Mouse (Mus musculus) cortical plate, adult 2 months (tissue): ENCODE results near the gene Fam198b. TPM values are rescaled to one million over a fixed set of nuclear protein-coding genes. Genes with fewer than 3 reads are reported as not detected.
A peak's percentile ranks its signal among the peaks of the same experiment; 100 is the strongest.

Source experiments
- H3K27ac ChIP-seq: fragments of 200-500 bp; 2 replicates; pipeline ENCODE4 v1.5.1; 2012; ENCODE audit warnings: low read length, control low read depth, inconsistent platforms; ENCODE audit not compliant: insufficient read depth
- H3K4me1 ChIP-seq: fragments of 200-500 bp; 2 replicates; pipeline ENCODE4 v1.6.1; 2011; ENCODE audit warnings: low read length; ENCODE audit not compliant: control insufficient read depth, insufficient read depth
- H3K4me3 ChIP-seq: fragments of 200-500 bp; 2 replicates; pipeline ENCODE4 v1.5.1; 2011; ENCODE audit warnings: mild to moderate bottlenecking, low read length, control low read depth; ENCODE audit not compliant: insufficient read depth
- CTCF ChIP-seq: fragments of 200-500 bp; IDR thresholded peaks from 2 replicates; pipeline ENCODE4 v1.5.1; 2011; ENCODE audit warnings: mild to moderate bottlenecking, control low read depth, low read length; ENCODE audit not compliant: insufficient read depth; ENCODE audit errors: extremely low read depth
- POLR2A ChIP-seq: fragments of 200-500 bp; IDR thresholded peaks from 2 replicates; pipeline ENCODE4 v1.6.1; 2011; ENCODE audit warnings: mild to moderate bottlenecking, low read length, control low read depth; ENCODE audit not compliant: insufficient read depth; ENCODE audit errors: extremely low read depth
- polyA plus RNA-seq: library from polyadenylated mRNA; depleted of rRNA; stranded (reverse); fragments of >200 nt; gene quantifications from 2 replicates; pipeline ENCODE4 v1.2.3, GENCODE M21; 2012; rRNA removed

The Fam198b gene
- 2.4 TPM in 2 replicates for polyA plus RNA-seq

- H3K27ac ChIP-seq: no peak within 1 kb of the TSS
- no peak within 1 kb of the TSS; the same call in 1 of the 2 replicates for H3K4me3 ChIP-seq
These were observed at the start of gene Fam198b for GRCm38 (mm10) chr3:79884305-79884704. Gene Fam198b, plus strand, starts transcription at chr3:79884533.

GRCm38 (mm10) chr3:79838751-79839150, 45.6 kb upstream of the Fam198b start:
- no peaks in the 10 kb centered on the region for H3K4me1 ChIP-seq
- H3K27ac ChIP-seq: no peak overlapping the region
- TF ChIP-seq POLR2A (no peak), CTCF (peak; percentile 45)
- no peak overlapping the region for H3K4me3 ChIP-seq

More at GRCm38 (mm10) chr3:79884305-79884704, at the start of gene Fam198b:
- H3K4me1 ChIP-seq: peaks cover 5% of the 10 kb centered on the region
- TF ChIP-seq POLR2A (no peak), CTCF (no peak)

GRCm38 (mm10) chr3:79841475-79841874, 42.9 kb upstream of the Fam198b start:
- TF ChIP-seq CTCF: no peak
- no peak for TF ChIP-seq POLR2A
- H3K4me3 ChIP-seq: peak overlapping the region; percentile 42; the same call in 1 of the 2 replicates

GRCm38 (mm10) chr3:79842165-79842564, 42.2 kb upstream of the Fam198b start:
- no peaks in the 10 kb centered on the region for H3K4me1 ChIP-seq
- H3K27ac ChIP-seq: no peak overlapping the region
- H3K4me3 ChIP-seq: peak overlapping the region; percentile 42
- TF ChIP-seq POLR2A (no peak), CTCF (no peak)

More at GRCm38 (mm10) chr3:79841475-79841874, 42.9 kb upstream of the Fam198b start:
- no peaks in the 10 kb centered on the region for H3K4me1 ChIP-seq
- no peak overlapping the region for H3K27ac ChIP-seq

GRCm38 (mm10) chr3:79842616-79843016, 41.7 kb upstream of the Fam198b start:
- TF ChIP-seq POLR2A: no peak
- TF ChIP-seq CTCF: no peak
- Histone ChIP-seq H3K4me3 (peak overlapping the region; percentile 42), H3K4me1 (no peaks in the 10 kb centered on the region), H3K27ac (no peak overlapping the region)

GRCm38 (mm10) chr3:79843999-79844398, 40.3 kb upstream of the Fam198b start:
- Histone ChIP-seq H3K4me3 (no peak overlapping the region), H3K27ac (peak overlapping the region; percentile 54; the same call in 1 of the 2 replicates), H3K4me1 (peaks cover 2% of the 10 kb centered on the region; the same call in 1 of the 2 replicates)
- TF ChIP-seq POLR2A (no peak), CTCF (no peak)

- Histone ChIP-seq H3K27ac (no peak overlapping the region), H3K4me1 (peaks cover 5% of the 10 kb centered on the region; the same call in 1 of the 2 replicates), H3K4me3 (no peak overlapping the region)
- no peak for TF ChIP-seq CTCF
- TF ChIP-seq POLR2A: no peak
These were observed 37.7 kb upstream of the Fam198b start for GRCm38 (mm10) chr3:79846633-79847032.

GRCm38 (mm10) chr3:79848841-79849240, 35.5 kb upstream of the Fam198b start:
- Histone ChIP-seq H3K4me1 (peaks cover 5% of the 10 kb centered on the region; the same call in 1 of the 2 replicates), H3K27ac (no peak overlapping the region), H3K4me3 (no peak overlapping the region)
- TF ChIP-seq CTCF (no peak), POLR2A (no peak)

- H3K4me1 ChIP-seq: peaks cover 5% of the 10 kb centered on the region; the same call in 1 of the 2 replicates
- TF ChIP-seq CTCF (no peak), POLR2A (no peak)
- H3K27ac ChIP-seq: no peak overlapping the region
- H3K4me3 ChIP-seq: no peak overlapping the region
These were observed 34.7 kb upstream of the Fam198b start for GRCm38 (mm10) chr3:79849621-79850020.

GRCm38 (mm10) chr3:79850656-79851055, 33.7 kb upstream of the Fam198b start:
- no peak overlapping the region for H3K27ac ChIP-seq
- no peak overlapping the region for H3K4me3 ChIP-seq
- no peak for TF ChIP-seq POLR2A
- no peak for TF ChIP-seq CTCF
- H3K4me1 ChIP-seq: peaks cover 5% of the 10 kb centered on the region; the same call in 1 of the 2 replicates

- H3K27ac ChIP-seq: 0 out of 2 replicates have a peak overlapping the region, but pooled peaks have one; percentile 12
- TF ChIP-seq CTCF (no peak), POLR2A (no peak)
- no peak overlapping the region for H3K4me3 ChIP-seq
- H3K4me1 ChIP-seq: peaks cover 5% of the 10 kb centered on the region; the same call in 1 of the 2 replicates
These were observed 32.2 kb upstream of the Fam198b start for GRCm38 (mm10) chr3:79852108-79852507.
